Mouse (Mus musculus) urinary bladder, postnatal 14 days (tissue): Measurements from ENCODE around the gene Usp2.

Experiments
- DNase-seq: peaks from one replicate; pipeline ENCODE4 v3.0.0; 2021; ENCODE audit warnings: low spot score

The Usp2 gene

GRCm38 (mm10) chr9:44075996-44076763 is 9.4 kb downstream of the Usp2 start:
- DNase-seq: no peak

- DNase-seq: peak; percentile 83
Measured at GRCm38 (mm10) chr9:44076764-44077120, 9.9 kb downstream of the Usp2 start.

- no peak for DNase-seq
Measured at GRCm38 (mm10) chr9:44077266-44077910, 10.6 kb downstream of the Usp2 start.

- DNase-seq: no peak
Measured at GRCm38 (mm10) chr9:44078136-44078797, 11.4 kb downstream of the Usp2 start.

- peak; percentile 86 for DNase-seq
Measured at GRCm38 (mm10) chr9:44078955-44079756, 12.3 kb downstream of the Usp2 start.

GRCm38 (mm10) chr9:44079997-44080780 is 13.4 kb downstream of the Usp2 start:
- DNase-seq: no peak

GRCm38 (mm10) chr9:44080953-44081352 is 14.1 kb downstream of the Usp2 start:
- DNase-seq: no peak

- DNase-seq: no peak
Measured at GRCm38 (mm10) chr9:44081581-44081980, 14.8 kb downstream of the Usp2 start.

GRCm38 (mm10) chr9:44082266-44082665 is 15.4 kb downstream of the Usp2 start:
- DNase-seq: no peak

- DNase-seq: no peak
Measured at GRCm38 (mm10) chr9:44083392-44084121, 16.7 kb downstream of the Usp2 start.

GRCm38 (mm10) chr9:44084236-44084635 is 17.4 kb downstream of the Usp2 start:
- no peak for DNase-seq

- peak; percentile 97 for DNase-seq
Measured at GRCm38 (mm10) chr9:44084659-44085229, 17.9 kb downstream of the Usp2 start.

GRCm38 (mm10) chr9:44085276-44085675 is 18.5 kb downstream of the Usp2 start:
- DNase-seq: no peak

GRCm38 (mm10) chr9:44085741-44086665 is 19.2 kb downstream of the Usp2 start:
- DNase-seq: no peak

- no peak for DNase-seq
Measured at GRCm38 (mm10) chr9:44086960-44087359, 20.1 kb downstream of the Usp2 start.

- no peak for DNase-seq
Measured at GRCm38 (mm10) chr9:44087761-44088455, 21.1 kb downstream of the Usp2 start.

- no peak for DNase-seq
Measured at GRCm38 (mm10) chr9:44088877-44089608, 22.2 kb downstream of the Usp2 start.
